Mouse (Mus musculus) limb, embryonic 13.5 days (tissue): ENCODE measurements at regions not wholly inside any gene's neighbourhood (a gene's known extent, or its start where the extent isn't known, plus 50 kb on each side); places are given as distances from the start of the nearest gene placed in this dataset.

Source experiments
- ATAC-seq: fragments of 200-750 bp; cut with Nextera tagmentation; 2 replicates; pipeline ENCODE4 v1.8.0; 2017; ENCODE audit warnings: low read depth, moderate number of reproducible peaks, moderate TSS enrichment; ENCODE audit not compliant: low FRiP score
- H3K27ac ChIP-seq: fragments of 300-500 bp; sonication (generic); 2 replicates; pipeline ENCODE4 v1.5.1; 2015; ENCODE audit warnings: inconsistent platforms, mild to moderate bottlenecking, moderate library complexity
- H3K27me3 ChIP-seq: fragments of 300-500 bp; sonication (generic); 2 replicates; pipeline ENCODE4 v1.6.1; 2015; ENCODE audit warnings: mild to moderate bottlenecking, inconsistent platforms
- H3K36me3 ChIP-seq: fragments of 300-500 bp; sonication (generic); 2 replicates; pipeline ENCODE4 v1.6.1; 2015; ENCODE audit warnings: inconsistent platforms, mild to moderate bottlenecking, moderate library complexity
- H3K4me1 ChIP-seq: fragments of 300-500 bp; sonication (generic); 2 replicates; pipeline ENCODE4 v1.6.1; 2015; ENCODE audit warnings: inconsistent platforms
- H3K4me2 ChIP-seq: fragments of 300-500 bp; sonication (generic); replicated peaks from 2 replicates; pipeline ENCODE4 v1.6.1; 2015; ENCODE audit warnings: inconsistent platforms, mild to moderate bottlenecking, moderate library complexity
- H3K4me3 ChIP-seq: fragments of 300-500 bp; sonication (generic); 2 replicates; pipeline ENCODE4 v1.5.1; 2015; ENCODE audit warnings: moderate library complexity, mild to moderate bottlenecking, inconsistent platforms
- H3K9ac ChIP-seq: fragments of 300-500 bp; sonication (generic); 2 replicates; pipeline ENCODE4 v1.6.1; 2015; ENCODE audit warnings: mild to moderate bottlenecking, inconsistent platforms
- H3K9me3 ChIP-seq: fragments of 300-500 bp; sonication (generic); 2 replicates; pipeline ENCODE4 v1.6.1; 2016; ENCODE audit warnings: inconsistent platforms
- WGBS: fragments of 180-500 bp; shearing (Covaris S2); methylation state at CpG from one replicate; pipeline ENCODE4 v1.1.7; 2015; 5-methylcytosine and 5-hydroxymethylcytosine counted together

DNA sequence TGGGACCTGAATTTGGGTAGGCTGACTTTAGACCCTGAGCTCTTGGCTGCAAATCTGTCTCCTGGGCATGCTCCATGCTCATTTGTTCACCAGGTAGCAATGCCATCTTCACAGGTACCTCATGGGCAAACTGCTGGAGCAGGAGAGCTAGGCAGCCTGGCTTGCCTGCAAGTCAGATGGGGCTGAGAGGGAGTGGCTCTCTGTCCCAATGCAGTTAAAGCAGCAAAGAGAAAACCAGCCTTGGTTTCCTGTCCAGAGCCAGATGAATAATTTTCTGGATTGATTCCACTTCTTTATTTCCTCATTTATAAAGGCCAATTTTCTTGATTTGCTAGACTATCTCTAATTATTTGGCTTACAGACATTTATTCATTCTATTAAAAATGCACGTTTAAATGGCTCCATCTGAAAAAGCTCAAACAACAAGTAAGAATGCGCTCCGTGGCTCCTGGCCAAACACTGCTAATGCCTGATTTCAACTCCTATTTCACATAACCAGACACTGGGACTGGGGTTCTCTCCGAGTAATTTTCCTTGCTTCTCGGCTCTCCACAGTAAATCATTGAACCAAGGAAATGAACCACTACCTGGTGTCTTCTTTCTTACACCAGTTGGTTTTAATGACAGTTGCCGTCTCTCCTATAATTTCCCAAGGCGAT, 60.5 kb downstream of the Rsl24d1 start:
- no peaks in the 10 kb centered on the region for H3K27me3 ChIP-seq
- WGBS: 60% methylated on average over 7 of the region's 7 CpGs
- H3K4me1 ChIP-seq: no peaks in the 10 kb centered on the region
- H3K9ac ChIP-seq: no peak overlapping the region
- no peaks in the 10 kb centered on the region for H3K36me3 ChIP-seq
- no peak overlapping the region for H3K4me3 ChIP-seq
- H3K27ac ChIP-seq: no peak overlapping the region
- ATAC-seq: no peak
- H3K4me2 ChIP-seq: no peak overlapping the region
- H3K9me3 ChIP-seq: peaks cover 12% of the 10 kb centered on the region; the same call in 1 of the 2 replicates

GRCm38 (mm10) chr9:73176645-73177044, 63.4 kb downstream of the Rsl24d1 start:
- peaks cover 5% of the 10 kb centered on the region; the same call in 1 of the 2 replicates for H3K9me3 ChIP-seq

GRCm38 (mm10) chr9:73183356-73183755, 70.1 kb downstream of the Rsl24d1 start:
- WGBS: 80% methylated on average over 5 of the region's 5 CpGs
- Histone ChIP-seq H3K27ac (no peak overlapping the region), H3K4me2 (no peak overlapping the region), H3K4me1 (no peaks in the 10 kb centered on the region), H3K9ac (no peak overlapping the region), H3K4me3 (no peak overlapping the region), H3K27me3 (no peaks in the 10 kb centered on the region), H3K36me3 (no peaks in the 10 kb centered on the region), H3K9me3 (0 out of 2 replicates have a peak, but pooled peaks cover 4% of the 10 kb centered on the region)
- ATAC-seq: no peak

More at GRCm38 (mm10) chr9:73176645-73177044, 63.4 kb downstream of the Rsl24d1 start:
- Histone ChIP-seq H3K36me3 (no peaks in the 10 kb centered on the region), H3K4me3 (no peak overlapping the region), H3K9ac (no peak overlapping the region), H3K27ac (no peak overlapping the region), H3K4me1 (no peaks in the 10 kb centered on the region), H3K4me2 (no peak overlapping the region), H3K27me3 (no peaks in the 10 kb centered on the region)
- ATAC-seq: no peak

- Histone ChIP-seq H3K4me2 (no peak overlapping the region), H3K4me3 (no peak overlapping the region), H3K27ac (no peak overlapping the region), H3K27me3 (no peaks in the 10 kb centered on the region), H3K4me1 (no peaks in the 10 kb centered on the region), H3K36me3 (no peaks in the 10 kb centered on the region), H3K9ac (no peak overlapping the region), H3K9me3 (0 out of 2 replicates have a peak, but pooled peaks cover 4% of the 10 kb centered on the region)
- WGBS: 35% methylated on average over 3 of the region's 3 CpGs
- ATAC-seq: no peak
Measured at GRCm38 (mm10) chr9:73184908-73185307, 71.7 kb downstream of the Rsl24d1 start.

DNA sequence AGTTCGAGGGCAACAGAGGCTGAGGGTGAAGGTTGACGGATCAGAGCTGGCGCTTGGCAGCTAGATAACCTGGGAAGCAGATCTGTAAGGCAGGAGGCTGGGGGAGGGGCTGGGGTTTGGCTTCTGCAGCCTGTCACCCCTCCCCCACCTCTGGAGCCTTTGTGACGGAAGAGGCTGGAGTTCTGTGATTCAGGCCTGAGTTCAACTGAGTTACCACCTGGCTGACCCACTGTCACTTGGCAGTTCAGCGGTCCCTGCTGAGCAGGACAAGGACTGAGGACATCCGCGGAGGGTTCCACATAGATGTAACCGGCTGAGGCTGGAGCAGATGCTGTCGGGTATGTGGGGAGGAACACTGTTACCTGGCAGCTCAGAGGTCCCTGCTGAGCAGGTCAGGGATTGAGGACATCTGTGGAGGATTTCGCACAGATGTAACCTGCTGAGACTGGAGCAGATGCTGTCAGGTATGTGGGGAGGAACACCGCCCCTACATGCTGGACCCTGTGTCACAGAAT, 79.1 kb downstream of the Rsl24d1 start:
- no peak for ATAC-seq
- peaks cover 7% of the 10 kb centered on the region for H3K4me1 ChIP-seq
- H3K36me3 ChIP-seq: no peaks in the 10 kb centered on the region
- no peak overlapping the region for H3K27ac ChIP-seq
- peak overlapping the region; percentile 45 for H3K4me2 ChIP-seq
- H3K9me3 ChIP-seq: no peaks in the 10 kb centered on the region
- WGBS: 21% methylated on average over 11 of the region's 11 CpGs
- no peaks in the 10 kb centered on the region for H3K27me3 ChIP-seq
- H3K9ac ChIP-seq: peak overlapping the region; percentile 46; the same call in 1 of the 2 replicates
- no peak overlapping the region for H3K4me3 ChIP-seq

GRCm38 (mm10) chr9:73198261-73199085, 85.2 kb downstream of the Rsl24d1 start:
- Histone ChIP-seq H3K9ac (no peak overlapping the region), H3K27ac (no peak overlapping the region), H3K36me3 (no peaks in the 10 kb centered on the region), H3K9me3 (no peaks in the 10 kb centered on the region), H3K4me2 (no peak overlapping the region), H3K4me1 (no peaks in the 10 kb centered on the region), H3K4me3 (no peak overlapping the region), H3K27me3 (no peaks in the 10 kb centered on the region)
- 82% methylated on average over 10 of the region's 10 CpGs for WGBS
- ATAC-seq: no peak

DNA sequence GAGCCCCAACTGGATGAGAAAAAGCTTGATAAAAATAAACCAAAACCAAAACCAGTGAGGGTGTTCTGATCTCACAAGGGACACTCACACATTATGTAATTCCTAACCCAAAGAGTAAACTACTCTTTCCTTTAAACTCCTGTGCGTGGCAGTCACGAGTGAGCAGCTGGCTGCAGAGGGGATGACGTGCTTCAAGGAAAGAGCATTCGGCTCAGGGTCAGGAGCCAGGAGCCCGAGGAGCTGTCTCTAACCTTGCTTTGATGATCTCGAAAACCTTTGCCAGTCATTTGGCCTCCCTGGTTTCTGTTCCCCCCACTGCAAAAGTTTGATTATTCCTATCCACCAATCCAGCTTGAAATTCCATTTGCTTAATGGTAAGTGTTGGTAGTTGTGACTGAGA, 109.9 kb downstream of the Rsl24d1 start:
- Histone ChIP-seq H3K4me3 (no peak overlapping the region), H3K36me3 (no peaks in the 10 kb centered on the region), H3K4me1 (no peaks in the 10 kb centered on the region), H3K27me3 (no peaks in the 10 kb centered on the region), H3K27ac (no peak overlapping the region), H3K9ac (no peak overlapping the region), H3K9me3 (no peaks in the 10 kb centered on the region), H3K4me2 (no peak overlapping the region)
- ATAC-seq: no peak
- 56% methylated on average over 6 of the region's 6 CpGs for WGBS

- Histone ChIP-seq H3K9ac (no peak overlapping the region), H3K4me2 (no peak overlapping the region), H3K9me3 (no peaks in the 10 kb centered on the region), H3K27me3 (no peaks in the 10 kb centered on the region), H3K36me3 (no peaks in the 10 kb centered on the region), H3K27ac (no peak overlapping the region), H3K4me3 (no peak overlapping the region), H3K4me1 (no peaks in the 10 kb centered on the region)
- ATAC-seq: no peak
- 64% methylated on average over 5 of the region's 5 CpGs for WGBS
Measured at GRCm38 (mm10) chr9:73240188-73240587, 127.0 kb downstream of the Rsl24d1 start.

- Histone ChIP-seq H3K36me3 (no peaks in the 10 kb centered on the region), H3K9me3 (no peaks in the 10 kb centered on the region), H3K27me3 (no peaks in the 10 kb centered on the region), H3K4me3 (no peak overlapping the region), H3K4me2 (no peak overlapping the region), H3K27ac (no peak overlapping the region), H3K4me1 (no peaks in the 10 kb centered on the region), H3K9ac (no peak overlapping the region)
- WGBS: 60% methylated on average over 4 of the region's 4 CpGs
- no peak for ATAC-seq
Measured at GRCm38 (mm10) chr9:73242521-73243308, 129.5 kb downstream of the Rsl24d1 start.

DNA sequence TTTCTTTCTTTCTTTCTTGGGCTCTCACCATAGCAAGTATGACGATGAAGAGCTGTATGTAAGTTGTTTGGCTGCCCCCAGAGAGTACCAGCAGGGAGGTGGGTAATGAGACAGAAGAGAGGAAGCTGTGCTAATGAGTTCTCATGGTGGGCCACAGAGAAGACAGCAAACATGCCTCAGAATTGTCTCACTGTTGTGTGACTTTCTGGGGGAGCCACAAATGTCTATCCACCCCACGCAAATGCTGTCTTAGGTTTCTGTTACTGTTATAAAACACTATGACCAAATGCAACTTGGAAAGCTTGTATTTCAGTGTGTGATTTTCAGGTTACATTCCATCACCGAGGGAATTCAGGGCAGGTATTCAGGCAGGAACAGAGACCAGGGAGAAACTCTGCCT, 131.0 kb downstream of the Rsl24d1 start:
- Histone ChIP-seq H3K27me3 (no peaks in the 10 kb centered on the region), H3K36me3 (no peaks in the 10 kb centered on the region), H3K4me1 (no peaks in the 10 kb centered on the region), H3K27ac (no peak overlapping the region), H3K9ac (no peak overlapping the region), H3K9me3 (no peaks in the 10 kb centered on the region), H3K4me3 (no peak overlapping the region), H3K4me2 (no peak overlapping the region)
- 68% methylated on average over 3 of the region's 3 CpGs for WGBS
- ATAC-seq: no peak

- WGBS: 70% methylated on average over 7 of the region's 7 CpGs
- Histone ChIP-seq H3K4me2 (no peak overlapping the region), H3K36me3 (no peaks in the 10 kb centered on the region), H3K4me3 (no peak overlapping the region), H3K9ac (no peak overlapping the region), H3K27me3 (no peaks in the 10 kb centered on the region), H3K9me3 (no peaks in the 10 kb centered on the region), H3K27ac (no peak overlapping the region), H3K4me1 (no peaks in the 10 kb centered on the region)
- ATAC-seq: peak; percentile 57; the same call in 1 of the 2 replicates
Measured at GRCm38 (mm10) chr9:73245524-73245923, 132.3 kb downstream of the Rsl24d1 start.

DNA sequence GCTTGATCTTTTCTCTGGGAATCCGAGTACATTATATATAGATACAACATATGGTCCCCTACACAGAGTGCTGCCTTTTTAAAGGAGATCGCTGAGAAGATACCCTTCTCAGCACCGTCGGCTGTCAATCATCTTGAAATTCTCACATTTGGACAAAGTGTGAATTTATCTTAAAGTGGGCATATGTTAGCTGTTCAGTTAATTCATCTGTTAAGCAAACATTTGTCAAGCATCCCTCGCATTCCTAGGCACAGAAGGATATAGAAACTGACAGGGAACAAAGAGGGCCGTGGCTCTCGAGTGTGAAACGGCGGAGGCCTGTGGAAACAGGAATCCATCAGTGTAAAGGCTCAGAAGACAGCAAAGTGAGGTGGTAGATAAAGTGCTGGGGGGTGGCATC, 144.9 kb downstream of the Rsl24d1 start:
- Histone ChIP-seq H3K27ac (no peak overlapping the region), H3K4me3 (no peak overlapping the region), H3K4me1 (no peaks in the 10 kb centered on the region), H3K4me2 (no peak overlapping the region), H3K9ac (no peak overlapping the region), H3K27me3 (no peaks in the 10 kb centered on the region), H3K9me3 (no peaks in the 10 kb centered on the region), H3K36me3 (no peaks in the 10 kb centered on the region)
- no peak for ATAC-seq
- WGBS: 74% methylated on average over 9 of the region's 9 CpGs
